Mouse (Mus musculus) cerebellum, adult 2 months (tissue): ENCODE measurements at regions not wholly inside any gene's neighbourhood (a gene's known extent, or its start where the extent isn't known, plus 50 kb on each side); places are given as distances from the start of the nearest gene placed in this dataset.

ENCODE experiments used
- DNase-seq, 2 experiments: peaks; one replicate each; pipeline ENCODE4 v3.0.0; 2021
- H3K27ac ChIP-seq: fragments of 200-500 bp; 2 replicates; pipeline ENCODE4 v1.5.1; 2012; ENCODE audit warnings: low read length, control low read depth, inconsistent platforms; ENCODE audit not compliant: insufficient read depth
- H3K27me3 ChIP-seq: fragments of 200-500 bp; 2 replicates; pipeline ENCODE4 v1.6.1; 2012; ENCODE audit warnings: inconsistent platforms, mild to moderate bottlenecking, low read length, moderate library complexity; ENCODE audit not compliant: control insufficient read depth, insufficient read depth
- H3K4me1 ChIP-seq: fragments of 200-500 bp; 2 replicates; pipeline ENCODE4 v1.6.1; 2011; ENCODE audit warnings: low read length; ENCODE audit not compliant: control insufficient read depth, insufficient read depth
- H3K4me3 ChIP-seq: fragments of 200-500 bp; replicated peaks from 2 replicates; pipeline ENCODE3; 2011; ENCODE audit warnings: mild to moderate bottlenecking, low read depth, low read length, control low read depth; ENCODE audit not compliant: insufficient read depth
- CTCF ChIP-seq: fragments of 200-500 bp; IDR thresholded peaks from 2 replicates; pipeline ENCODE4 v1.5.1; 2011; ENCODE audit warnings: low read depth, mild to moderate bottlenecking, control low read depth, low read length, moderate library complexity, borderline replicate concordance; ENCODE audit not compliant: insufficient read depth
- POLR2A ChIP-seq: fragments of 200-500 bp; IDR thresholded peaks from 2 replicates; pipeline ENCODE4 v1.6.1; 2011; ENCODE audit warnings: low read length, control low read depth, borderline replicate concordance; ENCODE audit not compliant: insufficient read depth
- WGBS: fragments of 180-500 bp; shearing (Covaris S2); methylation state at CpG from one replicate; pipeline ENCODE4 v1.1.7; 2018; 5-methylcytosine and 5-hydroxymethylcytosine counted together

DNA sequence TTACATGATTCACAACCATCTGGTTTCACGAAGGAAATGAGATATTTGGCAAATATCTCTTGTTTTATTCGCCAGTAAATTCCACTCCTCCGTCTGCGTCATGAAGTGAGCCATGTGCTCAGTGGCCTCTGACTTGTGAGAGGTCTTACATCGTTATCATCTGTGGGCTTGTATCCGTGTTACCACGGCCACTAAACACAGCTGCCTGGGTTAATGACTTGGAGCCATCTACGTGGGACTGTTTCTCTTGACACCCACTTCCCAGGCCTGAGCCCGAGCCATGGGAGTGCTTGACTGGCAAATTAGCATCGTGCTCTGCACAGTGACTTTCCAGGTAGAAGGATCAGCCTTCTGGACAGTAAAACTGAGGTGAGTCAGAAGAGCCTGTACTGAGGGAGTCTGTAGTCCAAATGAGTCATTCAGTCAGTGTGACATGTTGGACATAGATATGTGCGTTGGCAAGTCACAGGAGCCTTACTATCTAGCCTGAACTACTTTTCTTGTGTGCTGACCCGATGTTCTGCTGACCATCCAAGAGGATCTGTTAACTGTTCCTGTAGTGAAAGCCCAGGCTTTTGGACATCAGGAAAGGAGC is 137.7 kb downstream of the Tmx1 start:
- H3K4me1 ChIP-seq: peaks cover 12% of the 10 kb centered on the region
- TF ChIP-seq POLR2A: no peak
- TF ChIP-seq CTCF: no peak
- no peak overlapping the region for H3K4me3 ChIP-seq
- H3K27me3 ChIP-seq: no peaks in the 10 kb centered on the region
- WGBS: 58% methylated on average over 12 of the region's 12 CpGs
- H3K27ac ChIP-seq: no peak overlapping the region
- peak; percentile 25 to 54 for DNase-seq

DNA sequence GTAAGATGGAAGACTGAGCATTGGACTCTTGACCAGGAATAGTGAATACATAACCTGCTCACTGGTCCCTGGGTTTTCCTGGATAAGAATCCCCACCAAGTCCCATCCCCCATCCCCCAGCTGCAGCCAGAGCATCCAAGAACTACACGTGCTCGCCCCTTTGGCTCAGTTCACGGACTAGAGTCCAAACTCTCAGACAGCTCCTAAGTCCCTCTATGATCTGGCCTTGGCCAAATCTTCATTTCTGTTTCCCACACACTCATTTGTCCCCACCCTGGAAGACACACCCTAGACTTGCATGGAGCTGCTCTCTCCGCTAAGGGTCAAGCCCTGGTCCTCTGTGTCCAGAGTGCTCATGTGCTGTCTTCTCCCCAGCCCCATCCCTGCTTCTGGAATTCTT is 139.9 kb downstream of the Tmx1 start:
- Histone ChIP-seq H3K4me1 (peaks cover 12% of the 10 kb centered on the region), H3K4me3 (no peak overlapping the region), H3K27me3 (no peaks in the 10 kb centered on the region), H3K27ac (no peak overlapping the region)
- WGBS: 75% methylated on average over 4 of the region's 4 CpGs
- DNase-seq: no peak
- TF ChIP-seq CTCF: no peak
- TF ChIP-seq POLR2A: no peak

DNA sequence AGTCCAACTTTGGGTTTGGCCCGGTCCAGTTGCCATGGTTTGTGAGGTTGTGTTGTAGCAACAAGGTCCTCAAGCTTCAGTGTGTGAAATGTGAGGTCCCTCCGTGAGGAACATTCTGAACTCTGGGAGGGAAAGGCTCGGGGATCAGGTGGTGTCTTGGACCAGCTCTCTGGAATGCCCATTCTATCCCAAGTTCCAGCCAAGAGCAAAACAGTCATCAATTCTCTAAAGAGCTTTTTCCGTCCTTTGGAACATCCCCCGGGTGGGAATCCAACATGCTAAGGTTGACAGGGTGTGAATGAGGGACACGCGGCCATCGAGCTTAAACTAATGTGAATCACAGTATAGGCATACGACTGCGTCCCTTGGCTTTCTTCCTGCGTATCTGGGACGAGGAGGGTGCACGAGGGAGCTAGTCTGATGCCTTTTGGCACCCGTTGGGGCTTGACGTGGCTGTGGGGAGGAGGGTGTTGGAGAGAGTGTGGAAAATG is 145.4 kb downstream of the Tmx1 start:
- Histone ChIP-seq H3K27ac (no peak overlapping the region), H3K4me1 (no peaks in the 10 kb centered on the region), H3K4me3 (no peak overlapping the region), H3K27me3 (no peaks in the 10 kb centered on the region)
- TF ChIP-seq POLR2A (no peak), CTCF (no peak)
- no peak for DNase-seq
- whole genome bisulfite sequencing: 39% methylated on average over 15 of the region's 15 CpGs

DNA sequence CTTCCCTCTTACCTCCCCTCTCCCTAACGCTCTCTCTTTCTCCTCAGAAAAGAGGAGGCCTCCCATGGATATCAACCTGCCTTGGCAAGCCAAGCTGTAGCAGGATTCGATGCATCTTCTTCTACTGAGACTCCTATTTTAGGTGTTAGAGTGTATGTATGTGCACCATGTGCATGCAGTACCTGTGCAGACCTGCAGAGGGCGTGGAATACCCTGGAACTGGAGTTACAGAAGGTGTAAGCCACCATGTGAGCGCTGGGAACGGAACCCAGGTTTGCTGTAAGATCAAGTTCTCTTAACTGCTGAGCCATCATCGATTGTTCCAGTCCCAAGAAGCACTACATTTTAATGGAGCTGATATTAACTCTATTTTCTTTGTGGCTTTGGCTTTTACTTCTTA is 146.8 kb downstream of the Tmx1 start:
- no peak for TF ChIP-seq POLR2A
- TF ChIP-seq CTCF: 0 out of 2 replicates have a peak, but pooled peaks have one; percentile 16
- 84% methylated on average over 6 of the region's 6 CpGs for WGBS
- Histone ChIP-seq H3K27me3 (no peaks in the 10 kb centered on the region), H3K27ac (no peak overlapping the region), H3K4me3 (no peak overlapping the region), H3K4me1 (no peaks in the 10 kb centered on the region)
- no peak for DNase-seq

DNA sequence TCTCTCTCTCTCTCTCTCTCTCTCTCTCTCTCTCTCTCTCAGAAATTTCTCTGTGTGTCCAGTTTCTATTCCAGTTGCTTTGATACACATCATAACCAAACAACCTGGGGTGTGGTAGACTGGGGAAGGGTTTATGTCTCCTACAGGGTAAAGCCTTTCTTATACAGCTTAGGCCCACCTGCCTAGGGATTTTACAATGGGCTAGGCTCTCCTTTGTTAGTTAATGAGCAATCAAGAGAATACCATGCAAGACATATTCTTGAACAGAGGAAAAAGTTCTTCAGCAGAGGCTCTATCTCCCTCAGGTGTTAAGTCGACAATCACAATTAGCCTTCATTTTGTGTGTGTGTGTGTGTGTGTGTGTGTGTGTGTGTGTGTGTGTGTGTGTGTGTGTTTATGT is 151.0 kb downstream of the Tmx1 start:
- H3K27ac ChIP-seq: no peak overlapping the region
- WGBS: 100% methylated on average over 1 of the region's 1 CpGs
- H3K4me1 ChIP-seq: no peaks in the 10 kb centered on the region
- TF ChIP-seq POLR2A (no peak), CTCF (no peak)
- no peak overlapping the region for H3K4me3 ChIP-seq
- no peaks in the 10 kb centered on the region for H3K27me3 ChIP-seq
- no peak for DNase-seq

DNA sequence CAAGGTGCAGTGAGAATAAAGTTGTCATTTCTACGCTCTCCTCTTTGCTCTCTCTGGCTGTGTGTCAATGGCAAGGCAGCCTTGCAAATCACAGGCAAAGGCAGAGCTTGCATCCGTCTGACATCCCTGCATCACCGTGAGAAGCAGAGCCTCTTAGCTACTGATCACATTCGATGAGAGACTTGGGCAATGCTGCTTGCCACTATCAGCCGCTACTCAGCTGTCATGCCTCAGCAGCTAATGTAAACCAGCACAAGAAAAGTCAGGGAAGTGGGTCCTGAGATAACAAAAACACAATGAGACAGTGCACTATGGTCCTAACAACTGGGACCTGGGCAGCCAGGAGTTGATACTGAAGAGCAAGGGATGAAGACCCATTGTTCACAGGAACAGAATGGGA is 155.8 kb downstream of the Tmx1 start:
- WGBS: 77% methylated on average over 5 of the region's 5 CpGs
- TF ChIP-seq POLR2A: no peak
- no peak for TF ChIP-seq CTCF
- no peak overlapping the region for H3K4me3 ChIP-seq
- no peaks in the 10 kb centered on the region for H3K27me3 ChIP-seq
- DNase-seq: no peak
- H3K4me1 ChIP-seq: no peaks in the 10 kb centered on the region
- H3K27ac ChIP-seq: no peak overlapping the region

DNA sequence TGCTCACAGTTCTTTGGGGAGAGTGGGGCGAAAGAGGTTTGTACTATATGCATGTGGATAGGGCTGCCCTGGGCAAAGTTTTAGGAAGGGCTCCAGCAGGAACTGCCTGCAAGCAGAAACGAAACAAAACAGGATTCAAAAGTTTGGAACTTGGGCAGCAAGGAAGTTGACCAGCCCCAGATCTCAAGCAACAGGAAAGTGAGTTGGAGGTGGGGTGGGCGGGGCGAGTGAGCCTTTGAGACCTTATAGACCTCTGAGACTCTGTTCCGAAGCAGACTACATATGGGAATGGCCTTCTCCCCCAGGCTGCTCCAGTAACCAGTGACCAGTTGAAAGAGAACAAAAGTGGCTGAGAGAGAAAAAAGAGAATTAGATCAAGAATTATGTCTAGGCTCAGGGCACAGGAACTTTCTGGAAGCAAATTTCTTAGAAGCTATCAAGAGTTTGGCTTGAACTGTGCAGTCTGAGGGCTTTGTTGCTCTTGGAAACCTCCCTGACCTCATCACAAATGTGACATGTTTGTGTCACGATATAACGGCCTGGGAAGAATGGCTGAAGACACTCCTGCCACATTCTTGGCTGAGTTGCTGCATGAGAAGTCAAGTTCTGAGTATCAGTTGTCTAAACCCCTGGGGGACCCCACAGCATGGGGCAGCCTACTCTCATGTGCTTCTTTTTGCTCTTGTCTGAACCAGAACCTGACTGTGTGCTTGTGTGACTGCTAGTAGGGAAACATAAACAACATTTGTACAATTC is 156.4 kb downstream of the Tmx1 start:
- Histone ChIP-seq H3K4me3 (no peak overlapping the region), H3K27ac (no peak overlapping the region), H3K4me1 (no peaks in the 10 kb centered on the region), H3K27me3 (no peaks in the 10 kb centered on the region)
- TF ChIP-seq POLR2A: no peak
- no peak for TF ChIP-seq CTCF
- WGBS: 70% methylated on average over 7 of the region's 7 CpGs
- DNase-seq: no peak

DNA sequence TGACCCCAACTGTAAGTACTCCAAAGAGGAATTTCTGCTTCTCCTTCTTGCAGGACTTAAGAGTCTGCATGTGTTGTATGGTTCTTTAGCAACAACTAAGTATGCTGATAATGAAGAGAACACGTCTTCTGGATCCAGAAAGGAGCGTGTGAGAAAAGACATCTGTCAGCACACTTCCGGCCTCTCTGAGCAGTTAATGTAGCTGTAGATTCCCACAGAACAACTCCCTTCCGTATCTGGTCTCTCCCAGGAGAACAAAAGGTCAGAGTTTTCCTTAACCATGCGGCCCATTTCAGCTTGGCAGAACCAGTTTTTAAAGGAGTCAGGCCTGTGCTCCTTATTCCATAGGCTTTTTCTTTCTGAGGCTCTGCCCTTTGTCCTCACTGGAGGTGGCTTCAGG is 159.0 kb downstream of the Tmx1 start:
- TF ChIP-seq POLR2A (no peak), CTCF (no peak)
- no peak for DNase-seq
- Histone ChIP-seq H3K27ac (no peak overlapping the region), H3K4me3 (no peak overlapping the region), H3K27me3 (no peaks in the 10 kb centered on the region), H3K4me1 (no peaks in the 10 kb centered on the region)
- 91% methylated on average over 5 of the region's 5 CpGs for WGBS
